Mouse (Mus musculus) thymus, adult 2 months (tissue): ENCODE results near the gene Dnajc8. TPM values are rescaled to one million over a fixed set of nuclear protein-coding genes. Genes with fewer than 3 reads are reported as not detected.

Experiments
- DNase-seq: peaks from one replicate; pipeline ENCODE4 v3.0.0; 2021
- H3K27ac ChIP-seq: fragments of 200-500 bp; 2 replicates; pipeline ENCODE4 v1.5.1; 2012; ENCODE audit warnings: low read length, control low read depth; ENCODE audit not compliant: control insufficient read depth, insufficient read depth
- H3K27me3 ChIP-seq: fragments of 200-500 bp; 2 replicates; pipeline ENCODE4 v1.6.1; 2012; ENCODE audit warnings: mild to moderate bottlenecking, low read length, moderate library complexity, mixed read lengths; ENCODE audit not compliant: control insufficient read depth, insufficient read depth
- H3K36me3 ChIP-seq: fragments of 200-500 bp; 2 replicates; pipeline ENCODE4 v1.6.1; 2012; ENCODE audit warnings: mild to moderate bottlenecking, low read length, moderate library complexity; ENCODE audit not compliant: control insufficient read depth, insufficient read depth
- H3K4me1 ChIP-seq: fragments of 200-500 bp; replicated peaks from 2 replicates; pipeline ENCODE4 v1.6.1; 2012; ENCODE audit warnings: low read length; ENCODE audit not compliant: control insufficient read depth, insufficient read depth
- H3K4me3 ChIP-seq: fragments of 200-500 bp; 2 replicates; pipeline ENCODE4 v1.5.1; 2012; ENCODE audit warnings: mild to moderate bottlenecking, low read length, control low read depth, moderate library complexity; ENCODE audit not compliant: control insufficient read depth, insufficient read depth
- CTCF ChIP-seq: fragments of 200-500 bp; IDR thresholded peaks from 2 replicates; pipeline ENCODE4 v1.5.1; 2012; ENCODE audit warnings: mild to moderate bottlenecking, control low read depth, low read length, moderate library complexity, borderline replicate concordance; ENCODE audit not compliant: control insufficient read depth, poor library complexity, insufficient read depth; ENCODE audit errors: extremely low read depth
- POLR2A ChIP-seq: fragments of 200-500 bp; IDR thresholded peaks from 2 replicates; pipeline ENCODE4 v1.6.1; 2012; ENCODE audit warnings: mild to moderate bottlenecking, low read length, control low read depth, moderate library complexity; ENCODE audit not compliant: control insufficient read depth, poor library complexity, insufficient read depth; ENCODE audit errors: extremely low read depth
- WGBS: fragments of 180-500 bp; shearing (Covaris S2); methylation state at CpG from one replicate; pipeline ENCODE4 v1.1.7; 2018; 5-methylcytosine and 5-hydroxymethylcytosine counted together
- polyA plus RNA-seq: library from polyadenylated mRNA; depleted of rRNA; stranded (reverse); fragments of >200 nt; gene quantifications from 2 replicates; pipeline ENCODE4 v1.2.3, GENCODE M21; 2012

Gene Dnajc8
- polyA plus RNA-seq, 1 experiment, result 45.6 TPM

DNA sequence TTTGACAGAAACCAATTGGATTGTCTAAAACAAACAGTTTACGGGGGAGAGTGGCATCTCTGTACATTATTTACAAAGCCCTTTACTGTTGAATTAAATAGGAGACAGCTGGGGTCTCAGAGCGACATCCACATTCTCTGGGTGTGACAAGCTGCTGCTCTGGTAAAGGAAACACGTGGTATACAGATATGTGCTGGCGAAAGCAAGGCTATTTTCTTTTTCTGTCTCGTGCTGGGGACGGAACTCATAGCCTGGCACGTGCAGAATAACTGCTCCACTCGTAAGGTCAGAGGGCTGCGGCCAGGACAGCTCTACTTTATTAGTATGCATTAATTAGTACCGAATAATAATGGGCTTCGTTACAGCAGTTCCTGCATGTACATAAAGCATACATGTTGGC, 38.0 kb downstream of the Dnajc8 start:
- peak; percentile 6 for DNase-seq
- Histone ChIP-seq H3K4me3 (no peak overlapping the region), H3K36me3 (no peaks in the 10 kb centered on the region), H3K27ac (no peak overlapping the region), H3K27me3 (no peaks in the 10 kb centered on the region), H3K4me1 (no peaks in the 10 kb centered on the region)
- WGBS, result 12% methylated on average over 11 of the region's 11 CpGs
- no peak for TF ChIP-seq POLR2A
- no peak for TF ChIP-seq CTCF

DNA sequence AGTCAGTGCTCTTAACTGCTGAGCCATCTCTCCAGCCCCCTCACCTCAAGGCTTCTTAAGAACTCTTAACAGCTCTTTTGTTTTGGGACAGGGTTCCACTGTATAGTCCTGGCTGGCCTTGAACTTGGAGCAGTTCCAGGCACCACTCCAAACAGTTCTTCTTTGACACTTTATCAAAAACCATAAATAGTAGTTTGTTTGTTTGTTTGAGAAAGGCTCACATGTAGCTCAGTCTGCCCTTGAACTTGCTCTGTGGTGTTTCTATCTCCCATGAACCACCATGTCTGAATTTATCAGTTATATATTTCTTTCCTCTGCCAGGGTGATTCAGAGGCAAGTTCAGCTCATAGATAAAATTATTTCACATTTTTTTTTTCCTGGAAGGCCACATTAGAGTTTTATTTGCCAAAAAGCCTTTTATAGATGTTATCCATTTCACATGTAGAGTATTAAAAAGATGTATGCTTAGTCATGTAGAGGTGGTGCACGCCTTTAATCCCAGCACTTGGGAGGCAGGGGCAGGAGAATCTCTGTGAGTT, 39.5 kb downstream of the Dnajc8 start:
- Histone ChIP-seq H3K4me3 (no peak overlapping the region), H3K4me1 (no peaks in the 10 kb centered on the region), H3K36me3 (no peaks in the 10 kb centered on the region), H3K27ac (no peak overlapping the region), H3K27me3 (no peaks in the 10 kb centered on the region)
- no peak for TF ChIP-seq POLR2A
- no peak for TF ChIP-seq CTCF
- DNase-seq, result no peak
- WGBS, result 95% methylated on average over 1 of the region's 1 CpGs

DNA sequence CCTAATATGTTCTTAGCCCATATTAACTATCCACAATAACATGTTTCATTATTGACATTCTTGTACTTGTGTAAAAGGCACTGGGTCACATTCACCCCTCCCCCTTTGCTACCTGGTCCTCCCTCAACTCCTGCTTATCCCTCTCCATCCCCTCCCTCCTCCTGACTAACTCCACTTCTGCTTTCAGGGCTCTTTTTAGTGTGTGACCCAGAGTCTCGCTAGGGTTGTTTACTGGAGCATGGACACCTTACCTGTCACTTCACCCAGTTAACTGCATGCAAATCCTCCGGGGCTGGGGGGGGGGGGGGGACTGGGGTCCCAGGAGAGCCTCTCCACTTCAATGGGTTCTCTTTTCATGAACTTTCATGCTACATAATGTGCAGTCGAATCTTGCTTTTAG, 48.4 kb downstream of the Dnajc8 start:
- DNase-seq, result no peak
- Histone ChIP-seq H3K4me3 (no peak overlapping the region), H3K27ac (no peak overlapping the region), H3K4me1 (no peaks in the 10 kb centered on the region), H3K36me3 (no peaks in the 10 kb centered on the region), H3K27me3 (no peaks in the 10 kb centered on the region)
- WGBS, result 59% methylated on average over 3 of the region's 3 CpGs
- TF ChIP-seq CTCF (no peak), POLR2A (no peak)

DNA sequence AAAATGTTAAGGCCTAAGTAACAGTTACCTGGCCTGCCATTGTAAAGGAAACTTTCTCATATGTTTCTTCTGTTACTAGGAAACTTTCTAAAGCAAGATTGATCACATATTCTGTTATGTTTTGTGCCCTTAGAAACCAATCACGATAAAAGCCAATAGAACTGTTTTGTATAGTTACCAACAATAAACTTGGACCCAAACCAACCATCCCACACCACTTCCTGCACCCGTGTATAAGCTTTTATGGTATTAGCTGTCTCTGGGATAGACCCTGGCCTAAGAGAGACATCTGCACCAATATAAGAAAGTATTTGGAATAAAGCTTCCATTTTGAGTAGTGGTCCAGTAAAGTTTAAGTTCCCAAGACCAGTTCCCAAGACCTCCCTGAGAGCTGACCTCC, 49.6 kb downstream of the Dnajc8 start:
- 33% methylated on average over 2 of the region's 2 CpGs for WGBS
- Histone ChIP-seq H3K4me3 (no peak overlapping the region), H3K27me3 (no peaks in the 10 kb centered on the region), H3K4me1 (no peaks in the 10 kb centered on the region), H3K36me3 (no peaks in the 10 kb centered on the region), H3K27ac (no peak overlapping the region)
- TF ChIP-seq POLR2A (no peak), CTCF (no peak)
- DNase-seq, result no peak

DNA sequence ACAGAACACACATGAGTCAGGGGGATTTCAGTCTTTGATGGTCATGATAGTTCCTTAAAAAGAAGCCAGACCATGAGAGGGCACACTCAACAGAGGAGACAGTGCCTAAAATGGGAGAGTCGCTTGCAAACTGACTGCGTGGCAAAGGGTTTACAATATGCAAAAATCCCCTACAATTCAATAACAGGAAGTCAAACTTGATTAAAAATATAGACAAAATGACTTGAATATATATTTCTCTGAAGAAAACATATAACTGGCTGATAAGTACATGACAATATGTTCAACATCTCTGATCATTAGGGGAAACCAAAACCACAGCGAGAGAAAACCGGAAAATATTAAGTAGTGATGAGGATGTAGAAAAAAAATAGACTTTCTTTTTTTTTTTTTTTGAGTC, 50.9 kb downstream of the Dnajc8 start:
- no peak overlapping the region for H3K27ac ChIP-seq
- DNase-seq, result no peak

DNA sequence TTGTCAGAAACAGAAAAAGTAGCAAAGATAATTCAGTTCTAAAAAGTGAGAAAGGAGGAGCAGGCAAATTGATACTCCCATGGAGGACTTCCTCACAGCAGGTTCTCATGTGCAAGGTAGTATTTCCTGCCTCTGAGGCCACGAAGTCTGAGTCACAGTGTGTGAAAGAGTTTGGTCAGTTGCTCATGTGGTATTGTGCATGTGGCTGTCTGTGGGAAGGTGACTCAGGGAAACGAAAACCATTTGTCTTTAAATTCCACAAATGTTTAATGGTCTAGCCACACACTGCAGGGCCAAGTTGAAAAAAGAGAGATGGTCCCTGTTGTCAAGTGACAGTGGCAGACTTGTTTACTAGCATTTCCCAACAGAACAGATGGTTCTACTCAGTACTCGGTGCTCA, 53.2 kb downstream of the Dnajc8 start:
- TF ChIP-seq CTCF (no peak), POLR2A (no peak)

More for the DNA sequence above, 50.9 kb downstream of the Dnajc8 start:
- 50% methylated on average over 4 of the region's 4 CpGs for WGBS
- Histone ChIP-seq H3K36me3 (no peaks in the 10 kb centered on the region), H3K27me3 (no peaks in the 10 kb centered on the region), H3K4me3 (no peak overlapping the region), H3K4me1 (no peaks in the 10 kb centered on the region)
- TF ChIP-seq POLR2A, result no peak
- no peak for TF ChIP-seq CTCF

DNA sequence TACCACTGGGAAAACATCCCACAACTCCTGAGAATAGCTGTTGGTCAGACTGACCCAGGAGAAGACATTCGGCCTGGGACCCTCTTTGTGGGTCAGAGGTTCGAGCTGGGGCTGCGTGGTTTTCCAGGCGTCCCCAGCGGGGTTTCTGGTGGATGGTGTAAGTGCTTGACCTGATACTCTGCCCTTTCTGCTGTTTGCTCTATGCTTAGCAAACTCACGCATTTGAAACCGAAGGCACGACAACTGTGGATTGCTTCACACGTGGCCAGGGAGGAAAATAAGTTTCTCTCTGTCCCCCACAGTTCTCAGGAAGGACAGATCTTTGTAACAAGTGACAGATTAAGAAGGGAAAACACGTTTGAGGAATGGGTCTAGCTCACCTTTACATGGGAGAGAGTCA, 55.3 kb downstream of the Dnajc8 start:
- no peak for TF ChIP-seq CTCF
- Histone ChIP-seq H3K27me3 (no peaks in the 10 kb centered on the region), H3K4me1 (no peaks in the 10 kb centered on the region), H3K4me3 (no peak overlapping the region), H3K27ac (no peak overlapping the region), H3K36me3 (no peaks in the 10 kb centered on the region)
- WGBS, result 91% methylated on average over 10 of the region's 10 CpGs
- no peak for DNase-seq

More for the DNA sequence above, 53.2 kb downstream of the Dnajc8 start:
- Histone ChIP-seq H3K27me3 (no peaks in the 10 kb centered on the region), H3K36me3 (no peaks in the 10 kb centered on the region), H3K4me3 (no peak overlapping the region), H3K27ac (no peak overlapping the region), H3K4me1 (no peaks in the 10 kb centered on the region)
- no peak for DNase-seq
- WGBS, result 34% methylated on average over 3 of the region's 3 CpGs
